Mouse (Mus musculus): ENCODE results near the gene Pir.

- TF ChIP-seq CTCF (conservative IDR thresholded peaks at IDR 0.05; ENCODE audit: low read length) = no peak
- TF ChIP-seq NANOG (IDR thresholded peaks at IDR 0.05; ENCODE audit: borderline replicate concordance, low read length) = no peak
Observed at GRCm38 (mm10) chrX:164320031-164320430, 50.9 kb downstream of the Pir start.
